ENCODE assay signal across 8 mouse cellular contexts in the genomic region with DNA sequence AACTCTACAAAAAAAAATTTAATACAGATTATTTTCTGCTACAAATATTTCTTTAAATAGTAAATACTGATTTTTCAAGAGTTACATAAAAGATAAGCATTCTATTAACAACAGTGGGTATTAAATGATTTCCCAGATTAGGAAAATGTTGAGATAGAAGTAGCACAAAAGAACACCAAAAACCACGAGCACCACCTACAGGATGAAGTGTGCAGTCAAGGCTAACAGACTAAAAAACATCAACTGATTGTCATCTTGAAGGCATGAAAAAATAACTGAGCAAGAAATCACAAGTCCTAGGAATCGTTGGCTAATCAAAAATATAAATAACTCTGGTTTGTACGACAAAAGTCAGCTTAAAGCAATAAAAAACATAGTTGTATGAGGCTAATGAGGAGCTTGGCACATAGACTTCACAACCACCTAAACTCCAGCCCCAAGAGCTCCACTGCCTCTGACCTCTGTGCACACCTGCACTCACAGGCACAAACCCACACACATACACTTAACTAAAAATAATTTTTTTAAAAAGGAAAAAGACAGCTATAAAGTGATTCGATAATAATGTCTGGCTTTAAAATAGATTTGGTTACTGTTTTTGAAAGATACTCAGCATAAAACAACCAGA. TPM values are rescaled to one million over a fixed set of nuclear protein-coding genes. Genes with fewer than 3 reads are reported as not detected.
DNase-seq lines count a peak whose midpoint lies in the region; ATAC-seq and TF ChIP-seq lines count a peak whose summit lies in the region.

No protein-coding gene starts in this region.

- peak; percentile 62; the same call in 1 of the 2 replicates for ATAC-seq in neural tube, embryonic 12.5 days (ENCODE audit: low FRiP score, low read depth)
- no peak for ATAC-seq in midbrain, postnatal 0 days (ENCODE audit: low FRiP score)

- H3K27me3 ChIP-seq in neural tube, embryonic 12.5 days (replicated peaks) = peaks cover 5% of the 10 kb centered on the region; the same call in 1 of the 2 replicates
- H3K27me3 ChIP-seq in midbrain, postnatal 0 days (ENCODE audit: insufficient read depth, low read length) = no peaks in the 10 kb centered on the region

- no peaks in the 10 kb centered on the region for H3K9me3 ChIP-seq in neural tube, embryonic 12.5 days
- no peaks in the 10 kb centered on the region for H3K9me3 ChIP-seq in midbrain, postnatal 0 days (ENCODE audit: low read length)

- no peak overlapping the region for H3K27ac ChIP-seq in neural tube, embryonic 12.5 days
- no peak overlapping the region for H3K27ac ChIP-seq in midbrain, postnatal 0 days (ENCODE audit: low read depth, low read length)

- intact Hi-C loops in gastrocnemius, postnatal 14 days (cut with DNase I; ENCODE audit: low total_unique reads) = loop anchor here (5.0 to 10.0 kb wide), 2 partner anchors 112 to 190 kb away; no protein-coding TSS in a partner anchor

- H3K36me3 ChIP-seq in neural tube, embryonic 12.5 days = no peaks in the 10 kb centered on the region
- no peaks in the 10 kb centered on the region for H3K36me3 ChIP-seq in midbrain, postnatal 0 days (ENCODE audit: insufficient read depth, low read length)

- 50% methylated on average over 4 of the region's 4 CpGs for WGBS in neural tube, embryonic 12.5 days
- 41% methylated on average over 4 of the region's 4 CpGs for WGBS in midbrain, postnatal 0 days

- H3K9ac ChIP-seq in neural tube, embryonic 12.5 days = no peak overlapping the region
- H3K9ac ChIP-seq in midbrain, postnatal 0 days (replicated peaks; ENCODE audit: low read length, poor library complexity, severe bottlenecking) = no peak overlapping the region

- H3K4me1 ChIP-seq in neural tube, embryonic 12.5 days = peaks cover 8% of the 10 kb centered on the region
- 0 out of 2 replicates have a peak, but pooled peaks cover 4% of the 10 kb centered on the region for H3K4me1 ChIP-seq in midbrain, postnatal 0 days (ENCODE audit: insufficient read depth, low read length)

- no peak overlapping the region for H3K4me2 ChIP-seq in neural tube, embryonic 12.5 days (replicated peaks)
- H3K4me2 ChIP-seq in midbrain, postnatal 0 days (ENCODE audit: low read depth, low read length, poor library complexity, severe bottlenecking) = no peak overlapping the region

- no peak for DNase-seq in neural tube, embryonic 10.5 days (ENCODE audit: extremely low spot score, low spot score)
- DNase-seq in T-cell, adult 2 months (ENCODE audit: low spot score) = peak; percentile 33
- peak; percentile 45 to 77 for DNase-seq in cerebellum, postnatal 25 days
- peak; percentile 25 for DNase-seq in gastrocnemius, postnatal 14 days
- DNase-seq in left cerebral cortex, adult 11 months (ENCODE audit: low spot score) = peak; percentile 42
- DNase-seq in midbrain, postnatal 0 days (ENCODE audit: low spot score) = peak; percentile 72
- DNase-seq in thymus, postnatal 4 days = peak; percentile 74

- peak; percentile 86 for TF ChIP-seq CTCF in midbrain, postnatal 0 days (IDR thresholded peaks at IDR 0.05)

- no peak overlapping the region for H3K4me3 ChIP-seq in neural tube, embryonic 12.5 days
- no peak overlapping the region for H3K4me3 ChIP-seq in midbrain, postnatal 0 days (ENCODE audit: low read depth, low read length)

RNA-seq across cellular contexts. Expression of gene Pou2f1, which starts 35.3 kb away (rescaled TPM):
- 17.0 and 19.6 TPM in 2 replicates for polyA plus RNA-seq in neural tube, embryonic 12.5 days (2016; fragmentation: Nextera tagmentation; extraction: Ambion mirVana)
- total RNA-seq in gastrocnemius, postnatal 14 days (2021) = 1 to 10 TPM; 6.3 to 6.7 TPM
- total RNA-seq in midbrain, postnatal 0 days (2014; rRNA removed) = 26.8 and 27.2 TPM in 2 replicates
- 17.3 and 21.5 TPM in 2 replicates for polyA plus RNA-seq in midbrain, postnatal 0 days (2015; fragmentation: Nextera tagmentation; extraction: Ambion mirVana)
